Mouse (Mus musculus) thymus, postnatal 0 days (tissue): Measurements from ENCODE around the gene Islr2. TPM values are rescaled to one million over a fixed set of nuclear protein-coding genes. Genes with fewer than 3 reads are reported as not detected.

Experiments used
- DNase-seq: peaks from one replicate; pipeline ENCODE4 v3.0.0-alpha.2; 2015; ENCODE audit warnings: low spot score
- microRNA-seq: library from miRNA; unstranded; fragments of <30 nt; microRNA quantifications from one replicate; pipeline ENCODE4, GENCODE M21; 2016; ENCODE audit warnings: borderline number of aligned reads
- polyA plus RNA-seq: library from polyadenylated mRNA; unstranded; fragments of >200 nt; fragmentation: Nextera tagmentation; extraction: Ambion mirVana; gene quantifications from 2 replicates; pipeline ENCODE4 v1.2.1, GENCODE M21; 2015

Islr2 gene
- polyA plus RNA-seq, 1 experiment from 2014 or later, result not detected

- no peak for DNase-seq
These were observed 47.1 kb downstream of the Islr2 start for GRCm38 (mm10) chr9:58156819-58157560.

- DNase-seq, result no peak
These were observed 48.8 kb downstream of the Islr2 start for GRCm38 (mm10) chr9:58155366-58155765.

- no peak for DNase-seq
These were observed 51.0 kb downstream of the Islr2 start for GRCm38 (mm10) chr9:58153095-58153494.

GRCm38 (mm10) chr9:58150733-58151361 is 53.3 kb downstream of the Islr2 start:
- DNase-seq, result no peak

GRCm38 (mm10) chr9:58148806-58149205 is 55.3 kb downstream of the Islr2 start:
- no peak for DNase-seq

Small RNA genes lying within 50 kb of the gene (microRNA-seq; reads per million reads assigned to microRNA genes)
- gene Mir6385, result not detected

Other genes with a start within 250 kb of the Islr2 start
- 2.2 and 2.7 TPM in 2 replicates for gene Cyp11a1, start 197.9 kb downstream of the Islr2 start, polyA plus RNA-seq
- 0.94 and 1.1 TPM in 2 replicates for gene Stra6, start 140.5 kb downstream of the Islr2 start, polyA plus RNA-seq
- 0.27 and 1.1 TPM in 2 replicates for gene Ccdc33, start 85.5 kb downstream of the Islr2 start, polyA plus RNA-seq
- 11.5 and 14.7 TPM in 2 replicates for gene Islr, start within 50 bp of the Islr2 start, polyA plus RNA-seq
- gene Pml, start 45.5 kb upstream of the Islr2 start, polyA plus RNA-seq, result 17.8 and 18.3 TPM in 2 replicates
- 48.3 and 55.1 TPM in 2 replicates for gene Stoml1, start 48.8 kb upstream of the Islr2 start, polyA plus RNA-seq
- 4.3 and 4.7 TPM in 2 replicates for gene Loxl1, start 108.9 kb upstream of the Islr2 start, polyA plus RNA-seq
- not detected in 2 replicates for gene Tbc1d21, start 166.1 kb upstream of the Islr2 start, polyA plus RNA-seq